Mouse (Mus musculus) gastrocnemius, adult 2 months (tissue): ENCODE results near the gene Zbed5. TPM values are rescaled to one million over a fixed set of nuclear protein-coding genes. Genes with fewer than 3 reads are reported as not detected.

Source experiments
- DNase-seq: peaks from one replicate; pipeline ENCODE4 v3.0.0; 2022
- H3K27ac ChIP-seq: fragments of 200-600 bp; 2 replicates; pipeline ENCODE4 v1.8.1; 2022; ENCODE audit warnings: mild to moderate bottlenecking
- H3K4me3 ChIP-seq: fragments of 200-600 bp; 2 replicates; pipeline ENCODE4 v1.8.1; 2022; ENCODE audit warnings: mild to moderate bottlenecking, moderate library complexity
- CTCF ChIP-seq: fragments of 200-600 bp; IDR thresholded peaks from 2 replicates; pipeline ENCODE4 v1.8.1; 2022; ENCODE audit warnings: antibody characterized with exemption, mild to moderate bottlenecking, moderate library complexity
- intact Hi-C: fragments of 180-260 bp; cut with DNase I; formaldehyde crosslinking; loops from one replicate; pipeline ENCODE4 v1.15.1; 2025
- total RNA-seq, 2 experiments: library from RNA; stranded (reverse); gene quantifications; 2 replicates each; pipeline ENCODE4 v1.2.3; 2021

The Zbed5 gene
- total RNA-seq, 2 experiments from 2014 or later = 0.20 to 0.45 TPM

DNA sequence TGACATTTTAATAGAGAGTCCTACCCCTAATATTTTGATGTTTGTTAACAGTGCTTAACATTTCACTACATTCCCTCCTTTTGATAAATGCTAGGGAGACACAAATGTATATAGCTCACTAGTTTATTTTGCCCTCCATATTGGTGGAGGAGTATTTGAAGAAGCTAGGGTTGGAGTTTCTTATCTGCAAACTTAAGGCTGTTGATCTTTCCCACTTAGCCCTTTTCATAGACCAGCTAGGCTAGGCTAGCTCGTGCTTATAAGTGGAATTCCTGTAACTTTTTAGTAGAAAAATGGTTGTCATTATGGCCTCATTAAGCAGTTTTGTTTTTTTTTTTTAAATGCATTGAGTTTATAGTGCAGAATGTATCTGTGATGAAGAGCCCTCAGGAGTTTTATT, 47.9 kb downstream of the Zbed5 start:
- intact Hi-C loops = no loop called here
- no peak for DNase-seq
- Histone ChIP-seq H3K27ac (peak overlapping the region; percentile 89; the same call in 1 of the 2 replicates), H3K4me3 (peak overlapping the region; percentile 93; the same call in 1 of the 2 replicates)
- no peak for TF ChIP-seq CTCF

DNA sequence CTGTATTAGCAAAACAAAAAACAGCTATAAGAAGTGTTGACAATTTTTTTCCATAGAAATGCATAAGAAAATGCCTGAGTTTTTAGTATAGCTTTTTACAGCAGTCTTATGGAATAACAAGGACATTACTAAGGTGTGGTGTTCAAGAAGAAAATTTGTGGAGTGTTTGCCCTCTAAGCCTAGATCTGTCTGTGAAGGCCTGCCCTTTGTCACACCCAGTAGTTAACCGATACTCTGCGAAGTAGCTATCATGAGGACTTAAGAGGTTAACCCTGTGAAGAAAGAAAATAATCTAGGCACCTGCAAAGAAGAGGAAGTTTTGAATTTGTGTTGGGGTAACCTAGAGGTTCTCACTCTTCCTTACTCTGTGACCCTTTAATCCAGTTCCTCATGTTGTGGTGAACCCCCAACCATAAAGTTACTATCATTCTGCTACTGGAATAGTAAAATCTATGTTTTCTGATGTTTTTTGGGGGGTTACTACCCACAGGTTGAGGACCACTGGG, 52.1 kb downstream of the Zbed5 start:
- intact Hi-C loops = no loop called here
- Histone ChIP-seq H3K4me3 (no peak overlapping the region), H3K27ac (no peak overlapping the region)
- no peak for DNase-seq
- TF ChIP-seq CTCF = no peak

DNA sequence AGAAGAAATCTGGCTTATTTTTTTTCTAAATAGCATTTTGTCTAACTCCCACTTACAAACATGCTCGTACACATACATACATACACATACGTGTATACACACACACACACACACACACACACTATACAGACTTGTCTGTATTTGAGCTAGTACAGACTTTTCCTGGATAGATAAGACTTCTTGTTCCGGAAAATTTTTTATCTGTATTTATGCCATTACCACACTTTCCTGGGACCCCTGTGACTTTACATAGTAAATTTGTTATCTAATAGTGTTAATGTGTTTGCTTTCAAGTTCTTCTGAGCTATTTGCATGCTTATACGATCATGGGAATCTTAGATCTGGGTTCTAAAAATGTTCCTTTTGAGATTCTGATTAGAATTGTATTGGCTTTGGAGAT, 56.6 kb downstream of the Zbed5 start:
- Histone ChIP-seq H3K4me3 (no peak overlapping the region), H3K27ac (no peak overlapping the region)
- no peak for TF ChIP-seq CTCF
- DNase-seq = no peak
- intact Hi-C loops = no loop called here

Other genes starting within 250 kb of the Zbed5 start
- 1 to 10 TPM; 1.8 to 2.4 TPM for gene Zfp11, start 225.6 kb upstream of the Zbed5 start, total RNA-seq
- gene Sept14, start 187.2 kb upstream of the Zbed5 start, total RNA-seq = not detected
- gene Mrps17, start 180.2 kb upstream of the Zbed5 start, total RNA-seq = 10 to 100 TPM; 57.6 to 63.1 TPM
- 100 to 1,000 TPM; 500 to 681 TPM for gene Nipsnap2, start 170.7 kb upstream of the Zbed5 start, total RNA-seq
- gene Psph, start 108.3 kb upstream of the Zbed5 start, total RNA-seq = 10 to 100 TPM; 13.0 to 15.4 TPM
- 10 to 100 TPM in 1 of 2 experiments, 1 to 10 TPM in 1; 6.5 to 11.0 TPM for gene Sumf2, start 48.7 kb upstream of the Zbed5 start, total RNA-seq
- 100 to 1,000 TPM; 604 to 698 TPM for gene Chchd2, start 8.3 kb upstream of the Zbed5 start, total RNA-seq
- 100 to 1,000 TPM; 314 to 437 TPM for gene Phkg1, start 2.8 kb downstream of the Zbed5 start, total RNA-seq
- gene Nupr1l, start 12.8 kb downstream of the Zbed5 start, total RNA-seq = not detected
- 10 to 100 TPM; 21.4 to 22.9 TPM for gene Vkorc1l1, start 46.2 kb downstream of the Zbed5 start, total RNA-seq
- 1 to 10 TPM; 5.6 to 8.3 TPM for gene Gusb, start 107.3 kb downstream of the Zbed5 start, total RNA-seq
- 10 to 100 TPM in 1 of 2 experiments, 1 to 10 TPM in 1; 9.3 to 13.2 TPM for gene Asl, start 133.5 kb downstream of the Zbed5 start, total RNA-seq
- 10 to 100 TPM; 18.7 to 19.3 TPM for gene Crcp, start 133.6 kb downstream of the Zbed5 start, total RNA-seq
- 1 to 10 TPM; 3.7 to 5.4 TPM for gene Tpst1, start 177.6 kb downstream of the Zbed5 start, total RNA-seq
- gene Kctd7, start 249.1 kb downstream of the Zbed5 start, total RNA-seq = 1 to 10 TPM; 2.4 to 2.9 TPM